Mouse (Mus musculus) forelimb bud, embryonic 11.5 days (tissue): Measurements from ENCODE around the gene Snai1.

Experiments
- DNase-seq: peaks from one replicate; pipeline ENCODE4 v3.0.0-alpha.2; 2012; ENCODE audit warnings: low read depth, low spot score

The Snai1 gene

DNA sequence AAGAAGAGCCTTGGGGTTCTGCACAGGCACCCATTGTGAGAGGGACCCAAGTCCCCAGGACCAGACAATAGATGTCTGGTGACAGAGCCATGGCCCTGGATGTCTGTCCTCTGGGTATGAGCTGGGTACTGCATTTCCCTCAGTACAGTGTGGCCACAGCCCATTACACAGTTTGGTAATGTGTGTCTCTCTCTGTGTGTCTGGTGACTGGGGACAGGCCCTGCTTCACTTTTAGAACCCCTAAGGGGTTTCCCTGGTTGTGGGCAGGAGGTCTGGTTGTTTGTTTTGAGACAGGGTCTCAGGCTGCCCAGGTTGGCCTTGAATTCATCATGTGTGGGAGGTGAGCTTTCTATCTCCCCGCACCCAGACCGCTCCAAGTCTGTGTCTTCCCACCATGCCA is 47.3 kb downstream of the Snai1 start:
- DNase-seq: no peak

DNA sequence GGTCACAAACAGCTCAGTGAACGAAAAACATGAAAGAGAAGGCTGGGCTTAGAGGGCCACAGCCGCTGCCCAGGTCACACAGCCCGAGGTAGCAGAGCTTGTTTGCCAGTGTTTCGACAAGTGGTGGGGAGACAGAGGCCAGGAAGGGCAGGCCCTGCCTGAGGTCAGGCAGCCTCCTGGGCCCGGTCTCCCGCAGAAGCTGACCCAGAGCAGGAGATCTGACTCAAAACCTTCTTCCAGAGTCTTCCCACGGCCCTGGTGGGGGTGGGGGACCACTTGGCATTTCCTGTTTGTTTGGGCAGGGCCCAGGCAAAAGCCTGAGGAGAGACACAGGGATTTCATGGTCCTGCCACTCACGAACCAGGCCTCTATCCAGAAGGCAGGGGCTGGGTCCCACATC is 48.0 kb downstream of the Snai1 start:
- no peak for DNase-seq

DNA sequence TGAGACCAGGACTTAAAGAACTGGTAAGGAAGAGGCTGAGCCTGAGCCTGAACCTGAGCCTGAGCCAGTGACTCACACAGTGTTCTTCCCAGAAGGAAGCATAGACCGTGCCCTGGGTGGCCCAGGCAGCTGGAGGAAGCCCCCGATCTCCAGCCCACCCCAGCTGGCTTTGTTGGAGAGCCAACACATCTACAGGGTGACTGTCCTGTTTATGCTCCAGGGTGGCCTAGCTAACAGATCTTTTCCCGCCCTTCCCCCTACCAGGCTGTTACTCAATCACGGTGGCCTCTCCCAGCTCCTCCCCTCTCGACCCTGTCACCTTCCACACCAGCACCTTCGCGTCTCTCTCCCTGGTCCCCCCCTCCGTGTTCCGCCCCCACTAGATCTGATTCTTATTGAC is 49.0 kb downstream of the Snai1 start:
- no peak for DNase-seq

DNA sequence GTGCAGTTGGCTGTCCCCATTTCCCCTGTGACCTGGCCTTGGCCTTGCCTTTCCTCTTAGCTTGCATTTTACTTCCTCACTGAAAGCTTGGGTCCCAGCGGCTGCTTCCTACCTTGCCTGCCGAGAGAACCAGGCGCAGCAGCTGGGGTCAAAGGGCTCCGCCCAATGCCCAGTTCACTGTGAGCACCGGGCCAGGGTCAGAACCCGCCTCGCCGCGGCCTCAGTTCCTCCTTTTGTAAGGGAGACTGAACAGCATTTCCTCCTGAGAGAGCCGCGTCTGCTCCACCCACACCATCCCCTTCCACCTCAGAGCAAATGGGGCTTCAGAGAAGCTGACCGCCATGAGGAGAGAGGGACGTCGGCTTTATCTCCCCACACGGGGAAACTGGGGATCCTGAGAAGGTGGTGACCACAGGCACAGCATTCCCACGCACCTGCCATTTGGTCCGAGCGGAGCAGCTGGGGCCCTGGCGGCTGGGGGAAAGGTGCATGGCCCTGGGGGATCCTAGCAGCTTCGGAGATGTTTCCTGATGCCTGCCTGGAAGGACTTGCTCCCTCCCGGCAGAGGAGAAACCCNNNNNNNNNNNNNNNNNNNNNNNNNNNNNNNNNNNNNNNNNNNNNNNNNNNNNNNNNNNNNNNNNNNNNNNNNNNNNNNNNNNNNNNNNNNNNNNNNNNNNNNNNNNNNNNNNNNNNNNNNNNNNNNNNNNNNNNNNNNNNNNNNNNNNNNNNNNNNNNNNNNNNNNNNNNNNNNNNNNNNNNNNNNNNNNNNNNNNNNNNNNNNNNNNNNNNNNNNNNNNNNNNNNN is 51.0 kb downstream of the Snai1 start:
- no peak for DNase-seq
